Mouse (Mus musculus) erythroid progenitor cell, adult 5-6 weeks (primary cell): ENCODE results near the gene Sept1. TPM values are rescaled to one million over a fixed set of nuclear protein-coding genes. Genes with fewer than 3 reads are reported as not detected.

ENCODE experiments used
- ATAC-seq: replicated peaks from 2 replicates; pipeline ENCODE4 v1.8.0; 2016; ENCODE audit warnings: moderate number of reproducible peaks, mild to moderate bottlenecking, moderate TSS enrichment, inconsistent platforms; ENCODE audit not compliant: poor library complexity, low FRiP score, severe bottlenecking
- total RNA-seq, 2 experiments: library from RNA; stranded (forward) in 1 of 2; stranded (reverse) in 1 of 2; fragments of 150-400 nt in 1 of 2; fragments of 186-747, 209-891 nt in 1 of 2; gene quantifications; 2 replicates each; pipeline versions ENCODE4 v1.2.3 to v1.2.4; 2015 to 2017; ENCODE audit warnings: low replicate concordance in 2 of 2

Gene Sept1
- total RNA-seq (2015; ENCODE audit: low replicate concordance) (36.0 and 65.2 TPM in 2 replicates), total RNA-seq (2017; ENCODE audit: low replicate concordance) (24.0 and 44.4 TPM in 2 replicates)

DNA sequence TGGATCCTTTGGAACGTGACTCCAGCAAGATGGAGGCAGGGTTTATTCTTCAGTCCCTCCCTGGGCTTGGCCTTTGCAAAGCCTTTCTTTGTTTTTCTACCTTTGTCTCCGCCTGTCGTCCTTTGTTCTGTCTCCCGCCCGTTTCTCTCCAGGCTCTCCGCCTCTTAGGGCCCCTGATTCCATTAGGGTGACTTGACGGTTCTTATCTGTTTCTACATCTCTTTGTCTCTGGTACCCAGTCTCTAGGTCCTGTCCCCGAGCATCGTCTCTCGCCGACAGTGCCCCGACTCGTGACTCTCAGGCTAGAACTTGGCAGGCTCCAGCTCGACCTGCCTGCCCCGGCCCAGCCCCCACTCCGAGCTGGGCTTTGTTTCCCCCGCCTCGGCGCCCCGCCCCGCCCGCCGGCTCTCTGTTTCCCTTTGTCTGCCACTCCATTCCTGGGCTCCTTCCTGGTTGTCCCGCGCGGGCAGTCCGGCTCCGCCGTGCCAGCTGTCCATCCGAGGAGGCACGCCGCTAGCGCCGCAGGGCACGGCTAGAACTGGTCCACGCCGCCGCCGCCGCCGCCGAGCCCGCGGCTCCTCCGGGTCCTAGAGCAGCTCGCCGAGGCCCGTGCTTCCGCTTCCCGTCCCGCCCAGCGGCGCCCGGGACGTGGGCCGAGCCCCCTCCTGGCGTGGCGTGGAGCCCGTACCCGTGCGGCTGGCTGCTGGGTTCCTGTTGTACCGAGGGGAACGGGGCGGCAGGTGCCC lies at the start of gene Sept1, which contains the start of gene Zfp553:
TSS of gene Sept1 (minus strand) at position 509 of the 746 bp plus-strand sequence.
TSS of gene Zfp553 (plus strand) at position 440 of the 746 bp plus-strand sequence.
- peak; percentile 70 for ATAC-seq

DNA sequence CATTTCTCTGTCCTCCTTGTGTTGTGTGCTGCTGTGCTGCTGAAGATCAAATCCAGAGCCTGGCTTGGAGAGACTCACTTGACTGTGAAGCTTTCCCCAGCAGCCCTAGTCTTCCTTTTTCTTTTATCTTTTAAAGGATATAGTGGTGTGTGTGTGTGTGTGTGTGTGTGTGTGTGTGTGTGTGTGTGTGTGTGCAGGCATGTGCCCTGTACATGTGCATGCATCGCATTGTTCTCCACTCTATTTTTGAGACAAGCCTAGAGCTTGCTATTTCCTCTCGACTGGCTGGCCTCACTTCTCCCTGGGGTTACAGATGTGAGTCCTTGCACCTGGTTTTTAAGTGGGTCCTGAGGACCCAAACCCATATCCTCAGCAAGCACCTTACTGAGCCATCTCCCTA lies 49.3 kb upstream of the Sept1 start:
- ATAC-seq, result no peak

DNA sequence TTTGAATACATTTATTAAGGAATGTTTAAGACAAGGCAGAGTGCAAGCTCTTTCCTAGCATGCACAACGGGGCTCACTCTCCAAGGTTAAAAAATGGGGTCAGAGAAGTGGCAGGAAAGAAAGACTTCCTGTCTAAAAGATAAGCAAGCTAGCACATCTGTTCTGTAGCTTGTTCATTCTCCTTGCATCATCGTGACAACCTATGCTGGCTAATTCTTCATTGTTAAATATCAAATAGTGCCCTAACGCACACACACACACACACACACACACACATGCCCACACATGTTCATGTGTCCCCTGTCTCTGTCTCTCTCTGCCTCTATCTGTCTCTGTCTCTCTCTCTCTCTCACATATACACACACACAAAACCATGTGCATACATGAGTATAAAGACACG lies 48.2 kb upstream of the Sept1 start:
- no peak for ATAC-seq

GRCm38 (mm10) chr7:127280092-127280491 lies 47.2 kb upstream of the Sept1 start:
- ATAC-seq, result no peak

DNA sequence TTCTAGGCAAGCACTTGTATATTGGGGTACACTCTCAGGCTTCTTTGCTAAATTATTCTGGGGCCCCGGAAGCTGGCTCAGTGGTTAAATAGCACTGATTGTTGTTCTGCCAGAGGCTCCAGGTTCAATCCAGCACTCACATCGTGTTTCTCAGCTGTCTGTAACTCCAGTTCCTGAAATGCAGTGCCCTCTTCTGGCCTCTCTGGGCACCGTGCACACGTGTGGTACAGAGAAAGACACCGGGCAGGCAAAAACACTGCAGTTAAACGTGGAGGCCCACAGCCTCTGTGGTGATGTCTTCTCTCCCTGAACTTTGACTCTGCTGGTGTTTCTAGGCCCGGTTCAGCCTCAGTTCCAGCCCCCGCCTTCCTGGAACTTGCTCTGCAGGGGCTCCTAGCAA lies 45.4 kb upstream of the Sept1 start:
- 0 out of 2 replicates have a peak, but pooled peaks have one; percentile 28 for ATAC-seq

- ATAC-seq, result no peak
Observed at GRCm38 (mm10) chr7:127276519-127276961, 43.6 kb upstream of the Sept1 start.

DNA sequence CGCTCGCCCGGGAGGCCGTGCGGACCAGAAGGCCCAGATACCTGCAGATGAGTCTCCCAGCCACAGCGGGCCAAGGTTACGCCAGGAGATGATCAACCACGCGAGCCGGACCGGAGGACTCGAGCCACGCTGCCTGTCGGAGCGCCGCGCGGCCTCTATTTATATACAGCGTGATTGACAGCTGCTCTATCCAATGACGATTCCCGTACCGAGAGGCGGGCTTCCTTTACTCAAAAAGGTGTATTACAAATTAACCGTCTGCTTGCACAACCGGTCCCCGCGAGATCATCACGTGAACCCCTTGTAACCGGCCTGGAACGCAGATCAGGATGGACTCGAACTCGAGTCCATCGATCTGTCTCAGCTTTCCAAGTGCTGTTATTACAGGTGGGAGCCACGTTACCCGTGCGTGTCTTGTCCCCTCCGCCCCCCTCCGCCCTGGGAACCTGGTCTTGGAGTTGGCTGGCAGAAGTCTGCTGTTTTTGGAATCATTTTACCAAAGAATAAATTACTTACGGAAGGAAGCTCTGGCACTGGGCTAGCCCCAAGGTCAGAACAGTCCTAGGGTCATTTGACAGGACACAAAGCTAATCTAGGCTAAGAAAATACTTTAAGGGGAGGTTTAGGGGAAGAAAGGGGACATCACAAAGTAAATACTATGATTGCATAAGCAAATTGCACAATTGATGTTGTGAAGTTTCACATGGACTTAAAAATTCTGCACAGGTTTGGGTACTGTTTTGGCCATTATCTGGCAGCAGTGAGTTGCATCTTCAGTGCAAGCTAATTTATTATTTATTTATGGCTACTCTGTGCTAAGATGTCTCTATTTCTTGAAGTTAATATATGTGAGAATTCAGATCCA lies 41.2 kb upstream of the Sept1 start, which contains the start of gene Sephs2:
TSS of gene Sephs2 (minus strand) at position 131 of the 865 bp plus-strand sequence.
- peak; percentile 88 for ATAC-seq

DNA sequence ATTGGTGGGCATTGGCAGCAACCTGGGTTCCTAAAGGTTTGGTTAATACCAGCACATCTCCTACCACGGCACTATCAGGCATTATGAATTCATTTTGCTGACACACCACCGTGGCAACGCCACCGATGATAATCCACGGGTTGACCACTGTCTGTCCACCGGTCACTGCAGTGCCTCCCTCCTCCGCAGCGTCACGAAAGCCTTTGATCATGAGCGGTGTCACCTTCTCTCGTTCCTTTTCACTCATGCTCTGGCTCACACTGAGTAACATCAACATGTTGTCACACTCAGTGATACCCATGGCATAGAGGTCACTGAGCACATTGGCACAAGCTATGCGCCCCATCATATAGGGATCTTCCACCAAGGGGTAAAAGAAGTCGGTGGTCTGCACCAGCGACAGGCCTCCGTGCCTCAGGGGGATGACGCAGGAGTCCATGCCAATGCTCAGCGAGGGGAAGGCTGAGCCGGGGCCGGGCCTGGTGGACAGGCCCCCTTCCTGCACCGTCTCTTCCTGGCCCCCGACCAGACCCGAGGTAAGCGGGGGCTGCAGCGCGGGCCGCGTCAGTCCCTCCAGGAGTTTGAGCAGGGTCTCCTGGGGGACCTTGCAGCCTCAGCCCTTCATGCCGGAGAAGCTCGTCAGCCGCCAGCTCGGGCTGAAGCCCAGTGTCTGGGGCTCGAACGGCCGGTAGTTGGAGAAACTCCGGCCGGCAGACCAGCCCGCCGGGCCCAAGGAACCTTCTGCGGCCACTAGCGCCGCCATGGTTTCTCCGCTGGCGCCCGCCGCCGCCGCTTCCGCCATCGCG lies 40.4 kb upstream of the Sept1 start:
- peak; percentile 23 for ATAC-seq

GRCm38 (mm10) chr7:127272566-127272965 lies 39.6 kb upstream of the Sept1 start:
- no peak for ATAC-seq

- ATAC-seq, result no peak
Observed at GRCm38 (mm10) chr7:127271093-127271492, 38.2 kb upstream of the Sept1 start.

GRCm38 (mm10) chr7:127270666-127271065 lies 37.7 kb upstream of the Sept1 start:
- no peak for ATAC-seq

GRCm38 (mm10) chr7:127270256-127270655 lies 37.3 kb upstream of the Sept1 start:
- ATAC-seq, result no peak

DNA sequence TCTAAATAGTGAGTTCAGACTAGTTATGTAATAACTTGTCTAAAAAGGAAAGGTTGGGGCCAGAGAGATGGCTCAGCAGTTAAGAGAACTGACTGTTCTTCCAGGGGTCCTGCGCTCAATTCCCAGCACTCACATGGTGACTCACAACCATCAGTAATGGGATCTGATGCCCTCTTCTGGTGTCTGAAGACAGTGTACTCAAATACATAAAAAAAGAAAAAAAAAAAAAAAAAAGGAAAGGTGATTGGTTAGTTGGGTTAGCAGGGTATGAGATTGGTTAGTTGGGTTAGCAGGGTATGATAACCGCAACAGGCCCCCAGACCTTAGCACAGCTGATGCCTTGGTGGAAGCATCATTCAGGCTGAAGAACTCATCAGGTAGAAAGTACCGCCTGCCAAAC lies 30.6 kb upstream of the Sept1 start:
- ATAC-seq, result no peak

GRCm38 (mm10) chr7:127262218-127262961 lies 29.5 kb upstream of the Sept1 start:
- no peak for ATAC-seq

DNA sequence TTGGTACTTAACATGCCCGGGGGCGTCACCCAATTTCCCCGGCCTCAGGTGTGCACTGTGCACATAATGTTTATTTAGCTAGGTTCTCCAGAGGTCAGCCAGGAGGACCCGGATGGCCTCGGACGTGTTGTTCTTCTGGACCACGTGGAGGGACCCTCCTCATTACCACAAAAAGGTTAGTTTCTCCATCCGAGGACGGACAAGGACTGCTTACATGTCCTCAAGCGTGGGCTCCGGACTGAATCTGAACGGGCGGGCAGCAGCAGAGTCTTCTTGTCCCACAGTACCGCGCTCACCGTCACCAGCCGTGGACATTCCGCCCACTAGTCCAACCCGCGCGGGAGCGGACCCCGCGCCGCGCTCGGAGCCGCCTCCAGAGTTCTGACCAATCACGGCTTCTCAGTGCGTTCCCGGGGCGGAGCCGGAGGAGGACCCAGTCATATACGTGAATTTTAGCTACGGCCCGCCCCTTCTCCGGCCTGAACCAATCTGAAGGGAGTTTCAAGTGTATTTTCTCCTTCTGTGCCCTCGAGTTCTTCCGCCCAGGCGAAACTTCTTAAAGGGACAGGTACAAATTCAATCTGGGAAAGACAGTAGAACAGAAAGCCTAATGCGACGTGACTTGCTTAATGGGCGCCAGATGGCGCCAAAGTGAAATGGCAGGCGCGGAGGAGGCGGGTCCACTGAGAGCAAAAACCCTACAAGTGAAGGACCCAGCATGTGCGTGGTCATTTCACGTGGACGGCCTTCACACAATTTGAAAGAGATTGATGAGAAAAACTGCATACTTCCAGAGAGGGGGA lies 27.6 kb upstream of the Sept1 start, which contains the start of gene Dctpp1:
TSS of gene Dctpp1 (minus strand) at position 401 of the 803 bp plus-strand sequence.
- peak; percentile 97 for ATAC-seq

DNA sequence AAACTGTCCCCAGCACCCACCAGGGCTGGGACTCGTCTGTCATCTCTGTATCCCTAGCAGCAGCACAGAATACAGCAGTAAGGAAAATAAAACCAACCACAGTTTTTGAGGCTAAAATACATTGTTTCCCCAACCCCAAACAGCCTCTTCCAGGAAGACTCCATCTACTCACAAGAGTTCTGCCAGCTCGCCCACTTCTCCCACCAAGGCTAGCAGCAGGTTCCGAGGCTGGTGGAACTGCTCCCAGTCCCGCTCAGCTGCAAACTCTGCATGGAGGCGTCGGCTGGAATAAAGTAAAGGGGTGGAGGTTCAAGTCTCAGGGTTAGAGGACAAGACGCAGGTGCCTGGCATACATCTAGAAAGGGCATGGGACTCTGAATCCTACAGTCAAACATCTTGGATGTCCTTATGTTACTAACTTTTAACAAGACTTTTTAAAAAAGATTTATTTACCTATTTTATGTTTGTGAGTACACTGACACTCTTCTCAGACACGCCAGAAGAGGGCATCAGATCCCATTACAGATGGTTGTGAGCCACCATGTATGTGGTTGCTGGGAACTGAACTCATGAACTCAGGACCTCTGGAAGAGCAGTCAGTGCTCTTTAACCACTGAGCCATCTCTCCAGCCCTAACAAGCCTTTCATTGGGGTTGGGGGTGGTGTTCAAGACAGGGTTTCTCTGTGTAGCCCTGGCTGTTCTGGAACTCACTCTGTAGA lies 26.4 kb upstream of the Sept1 start:
- no peak for ATAC-seq

DNA sequence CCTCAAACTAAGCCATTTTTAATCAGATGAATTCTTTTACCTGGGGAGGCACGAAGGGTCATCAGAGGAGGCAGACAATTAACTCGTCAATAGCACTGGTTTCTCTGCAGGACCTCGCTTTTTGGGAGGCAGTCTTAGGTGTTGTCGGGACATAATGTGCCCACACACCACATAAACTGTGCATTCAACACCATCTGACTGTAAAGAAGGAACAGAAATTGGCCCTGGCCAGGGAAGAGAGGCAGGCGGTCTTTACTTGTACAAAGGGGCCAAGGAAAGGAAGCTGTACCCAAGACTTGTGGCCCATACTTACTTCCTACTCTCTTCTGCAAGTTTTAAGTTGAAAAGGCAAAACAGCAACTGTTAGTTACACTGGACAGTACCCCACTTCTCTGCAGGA lies 23.6 kb upstream of the Sept1 start:
- no peak for ATAC-seq

- ATAC-seq, result no peak
Observed at GRCm38 (mm10) chr7:127255965-127256364, 23.0 kb upstream of the Sept1 start.
